Mouse (Mus musculus) midbrain, embryonic 10.5 days (tissue): ENCODE results near the gene Hnrnpdl. TPM values are rescaled to one million over a fixed set of nuclear protein-coding genes. Genes with fewer than 3 reads are reported as not detected.

Experiments
- DNase-seq: peaks from one replicate; pipeline ENCODE4 v3.0.0-alpha.2; 2017; ENCODE audit warnings: low spot score
- H3K27ac ChIP-seq: fragments of 300-500 bp; sonication (generic); replicated peaks from 2 replicates; pipeline ENCODE4 v1.5.1; 2016; ENCODE audit warnings: mild to moderate bottlenecking
- H3K27me3 ChIP-seq: fragments of 300-500 bp; sonication (generic); 2 replicates; pipeline ENCODE4 v1.6.1; 2016; ENCODE audit warnings: low read depth, mild to moderate bottlenecking; ENCODE audit not compliant: poor library complexity, severe bottlenecking
- H3K36me3 ChIP-seq: fragments of 300-500 bp; sonication (generic); 2 replicates; pipeline ENCODE4 v1.6.1; 2016; ENCODE audit warnings: mild to moderate bottlenecking, moderate library complexity
- H3K4me1 ChIP-seq: fragments of 300-500 bp; sonication (generic); 2 replicates; pipeline ENCODE4 v1.6.1; 2016
- H3K4me3 ChIP-seq: fragments of 300-500 bp; sonication (generic); 2 replicates; pipeline ENCODE4 v1.5.1; 2016; ENCODE audit warnings: mild to moderate bottlenecking, moderate library complexity
- H3K9me3 ChIP-seq: fragments of 300-500 bp; sonication (generic); replicated peaks from 2 replicates; pipeline ENCODE4 v1.6.1; 2016; ENCODE audit warnings: mild to moderate bottlenecking
- WGBS: fragments of 180-500 bp; shearing (Covaris S2); methylation state at CpG from one replicate; pipeline ENCODE4 v1.1.7; 2016; 5-methylcytosine and 5-hydroxymethylcytosine counted together
- polyA plus RNA-seq: library from polyadenylated mRNA; unstranded; fragments of >200 nt; fragmentation: Nextera tagmentation; extraction: Ambion mirVana; gene quantifications from 2 replicates; pipeline ENCODE4 v1.2.1, GENCODE M21; 2016

Hnrnpdl gene
- polyA plus RNA-seq = 234 and 244 TPM in 2 replicates

GRCm38 (mm10) chr5:100039602-100040142 is at the start of gene Hnrnpdl, which contains the start of gene Enoph1:
Hnrnpdl (minus strand) TSS chr5:100039664.
Enoph1 (plus strand) TSS chr5:100039985.
- peaks cover 45% of the 10 kb centered on the region for H3K4me1 ChIP-seq
- no peaks in the 10 kb centered on the region for H3K27me3 ChIP-seq
- peaks cover 45% of the 10 kb centered on the region for H3K36me3 ChIP-seq
- WGBS = under 1% methylated on average over 57 of the region's 57 CpGs
- H3K9me3 ChIP-seq = no peaks in the 10 kb centered on the region
- DNase-seq = peak; percentile 99
- peak within 1 kb of the TSS; percentile 100 for H3K27ac ChIP-seq
- H3K4me3 ChIP-seq = peak within 1 kb of the TSS; percentile 97

DNA sequence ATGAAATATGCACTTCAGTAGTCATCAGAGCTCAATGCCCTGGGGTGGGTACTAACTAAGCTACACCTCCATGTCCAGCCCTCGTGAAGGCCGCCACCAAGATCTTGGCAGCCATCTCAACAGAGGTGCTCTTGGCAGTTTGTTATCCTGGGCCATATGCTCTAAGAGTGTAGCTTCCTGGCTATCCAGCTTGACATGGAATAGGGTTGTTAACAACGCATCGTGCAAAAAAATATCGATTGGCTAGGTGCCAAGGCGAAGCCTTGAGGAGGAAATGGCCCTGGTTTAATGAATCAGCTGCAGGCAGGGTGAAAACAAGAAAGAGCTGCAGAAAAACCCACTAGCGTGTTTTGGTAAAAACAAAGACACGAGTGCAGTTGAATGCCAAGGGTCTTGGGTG is 45.6 kb upstream of the Hnrnpdl start:
- 92% methylated on average over 8 of the region's 8 CpGs for WGBS

GRCm38 (mm10) chr5:100083953-100084562 is 44.6 kb upstream of the Hnrnpdl start:
- 91% methylated on average over 12 of the region's 12 CpGs for WGBS
- Histone ChIP-seq H3K27me3 (no peaks in the 10 kb centered on the region), H3K9me3 (no peaks in the 10 kb centered on the region), H3K4me3 (no peak overlapping the region), H3K4me1 (peaks cover 5% of the 10 kb centered on the region), H3K27ac (no peak overlapping the region), H3K36me3 (no peaks in the 10 kb centered on the region)
- DNase-seq = no peak

More for the DNA sequence above, 45.6 kb upstream of the Hnrnpdl start:
- H3K27ac ChIP-seq = no peak overlapping the region
- H3K9me3 ChIP-seq = no peaks in the 10 kb centered on the region
- no peak for DNase-seq
- H3K4me1 ChIP-seq = no peaks in the 10 kb centered on the region
- no peak overlapping the region for H3K4me3 ChIP-seq
- no peaks in the 10 kb centered on the region for H3K27me3 ChIP-seq
- H3K36me3 ChIP-seq = no peaks in the 10 kb centered on the region

- Histone ChIP-seq H3K27me3 (no peaks in the 10 kb centered on the region), H3K4me1 (peaks cover 9% of the 10 kb centered on the region), H3K9me3 (no peaks in the 10 kb centered on the region), H3K4me3 (no peak overlapping the region), H3K27ac (no peak overlapping the region), H3K36me3 (no peaks in the 10 kb centered on the region)
- no peak for DNase-seq
- 93% methylated on average over 4 of the region's 4 CpGs for WGBS
Measured at GRCm38 (mm10) chr5:100082006-100082405, 42.5 kb upstream of the Hnrnpdl start.

GRCm38 (mm10) chr5:100079931-100080275 is 40.4 kb upstream of the Hnrnpdl start:
- no peak overlapping the region for H3K27ac ChIP-seq
- H3K27me3 ChIP-seq = no peaks in the 10 kb centered on the region
- H3K36me3 ChIP-seq = no peaks in the 10 kb centered on the region
- no peaks in the 10 kb centered on the region for H3K9me3 ChIP-seq
- H3K4me3 ChIP-seq = no peak overlapping the region
- no peak for DNase-seq
- WGBS = 87% methylated on average over 8 of the region's 8 CpGs
- peaks cover 9% of the 10 kb centered on the region for H3K4me1 ChIP-seq

DNA sequence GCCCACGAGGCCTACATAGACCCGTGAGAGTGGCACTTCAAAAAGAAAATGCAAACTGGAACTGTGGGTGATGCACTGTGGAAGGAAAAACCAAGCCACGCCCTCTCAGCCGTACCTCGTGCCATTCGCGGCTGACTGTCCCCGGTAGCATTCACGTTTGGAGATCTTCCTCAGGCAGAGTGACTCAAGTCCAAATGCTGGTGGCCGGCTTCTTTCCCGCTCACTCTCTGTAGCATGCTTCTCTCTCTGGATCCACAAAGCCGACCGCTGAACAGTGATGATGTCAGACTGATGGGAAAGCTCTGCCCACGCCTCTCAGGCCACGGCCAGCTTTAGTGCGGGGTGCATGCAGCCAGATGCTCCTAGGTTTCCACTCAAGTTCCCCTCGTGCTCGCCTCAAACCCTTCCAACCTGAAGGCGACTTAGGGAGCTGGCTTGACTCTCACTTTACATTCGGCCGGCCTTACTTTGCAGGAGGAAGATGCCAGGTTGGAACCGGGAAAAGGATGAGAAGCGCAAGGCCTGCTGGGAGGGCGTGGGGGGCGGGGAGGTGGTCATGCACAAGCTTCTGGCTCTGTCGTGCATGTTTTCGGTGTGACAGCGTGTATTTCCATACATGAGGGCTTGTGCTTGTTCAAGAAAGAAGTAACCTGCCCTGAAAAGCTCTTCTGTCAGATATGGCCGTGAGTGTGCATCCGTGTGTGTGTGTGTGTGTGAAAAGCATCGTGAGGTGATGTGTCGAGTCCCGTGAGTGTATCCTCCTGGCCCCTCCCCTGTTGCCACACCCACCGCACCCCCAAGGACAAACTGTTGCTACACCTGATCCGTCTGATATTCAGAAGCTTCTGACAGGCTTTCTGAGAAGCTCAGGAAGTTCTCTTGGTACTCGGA is 39.8 kb upstream of the Hnrnpdl start:
- peak overlapping the region; percentile 71 for H3K27ac ChIP-seq
- no peaks in the 10 kb centered on the region for H3K27me3 ChIP-seq
- peaks cover 9% of the 10 kb centered on the region for H3K4me1 ChIP-seq
- H3K9me3 ChIP-seq = no peaks in the 10 kb centered on the region
- H3K4me3 ChIP-seq = peak overlapping the region; percentile 48
- peak; percentile 43 for DNase-seq
- no peaks in the 10 kb centered on the region for H3K36me3 ChIP-seq
- WGBS = 41% methylated on average over 36 of the region's 36 CpGs

DNA sequence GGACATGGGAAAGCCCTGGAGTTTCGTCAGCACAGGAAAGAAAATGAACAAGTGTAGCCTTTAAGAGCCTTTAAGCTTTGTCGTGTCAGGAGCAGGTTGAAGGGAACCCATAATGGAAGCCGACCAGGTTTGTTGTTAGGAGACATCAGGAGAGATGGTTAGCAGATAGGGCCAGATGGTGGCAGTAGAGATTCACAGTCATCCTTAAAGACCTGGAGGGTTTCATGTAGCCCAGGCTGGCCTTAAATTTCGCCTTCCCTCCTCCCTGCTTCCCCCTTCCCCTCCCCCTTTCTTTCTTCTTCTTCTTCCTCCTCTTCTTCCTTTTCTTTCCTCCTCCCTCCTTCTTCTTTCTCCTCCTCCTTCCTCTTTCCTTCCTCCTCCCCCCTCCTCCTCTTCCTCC is 35.1 kb upstream of the Hnrnpdl start:
- H3K27ac ChIP-seq = no peak overlapping the region
- H3K27me3 ChIP-seq = no peaks in the 10 kb centered on the region
- no peaks in the 10 kb centered on the region for H3K9me3 ChIP-seq
- H3K4me3 ChIP-seq = no peak overlapping the region
- 65% methylated on average over 4 of the region's 4 CpGs for WGBS
- peaks cover 24% of the 10 kb centered on the region for H3K36me3 ChIP-seq
- H3K4me1 ChIP-seq = peaks cover 9% of the 10 kb centered on the region
- no peak for DNase-seq

DNA sequence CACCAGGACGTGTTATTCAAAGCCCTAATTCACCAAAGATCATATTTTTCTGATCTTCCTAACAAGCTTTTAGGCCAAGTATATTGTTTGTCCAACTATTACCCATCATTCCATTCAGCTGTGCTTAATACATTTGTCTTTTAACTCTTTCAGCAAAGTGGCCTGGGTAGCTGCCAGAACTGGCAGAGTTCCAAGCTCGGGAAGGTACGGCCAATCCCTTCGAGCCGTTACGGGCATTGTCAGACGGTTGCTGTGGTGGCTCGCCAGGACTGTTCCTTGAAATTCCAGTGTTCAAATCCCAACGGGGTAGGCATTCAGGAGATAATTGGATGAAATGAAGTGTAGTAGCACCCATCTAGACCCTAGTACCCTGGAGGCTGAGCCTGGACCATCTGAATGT is 33.1 kb upstream of the Hnrnpdl start:
- Histone ChIP-seq H3K27me3 (no peaks in the 10 kb centered on the region), H3K4me3 (no peak overlapping the region), H3K36me3 (peaks cover 41% of the 10 kb centered on the region), H3K27ac (no peak overlapping the region), H3K4me1 (no peaks in the 10 kb centered on the region), H3K9me3 (no peaks in the 10 kb centered on the region)
- no peak for DNase-seq
- 91% methylated on average over 9 of the region's 9 CpGs for WGBS

DNA sequence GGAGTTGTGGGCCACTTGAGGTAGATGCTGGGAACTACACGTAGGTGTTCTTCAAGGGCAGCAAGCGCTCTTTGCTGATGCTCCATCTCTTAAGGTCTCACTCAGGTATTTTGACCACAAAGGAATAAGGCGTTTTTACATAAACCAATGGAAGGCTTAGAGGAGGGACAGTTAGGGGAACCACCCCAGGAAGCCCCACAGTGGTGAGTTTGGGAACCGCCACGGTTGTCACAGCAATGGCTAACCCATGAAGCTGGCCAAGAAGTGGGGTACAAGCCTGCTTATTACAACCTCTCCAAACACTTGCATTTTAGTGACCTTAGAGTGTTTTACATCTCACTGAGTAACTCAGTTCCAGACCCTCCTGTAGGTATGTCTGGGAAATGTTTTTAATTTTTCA is 32.1 kb upstream of the Hnrnpdl start:
- Histone ChIP-seq H3K36me3 (peaks cover 51% of the 10 kb centered on the region), H3K4me1 (no peaks in the 10 kb centered on the region), H3K9me3 (no peaks in the 10 kb centered on the region), H3K27me3 (no peaks in the 10 kb centered on the region), H3K27ac (no peak overlapping the region), H3K4me3 (no peak overlapping the region)
- 94% methylated on average over 5 of the region's 5 CpGs for WGBS
- no peak for DNase-seq

GRCm38 (mm10) chr5:100070255-100070654 is 30.8 kb upstream of the Hnrnpdl start:
- Histone ChIP-seq H3K27ac (no peak overlapping the region), H3K4me3 (no peak overlapping the region), H3K27me3 (no peaks in the 10 kb centered on the region), H3K36me3 (peaks cover 61% of the 10 kb centered on the region), H3K9me3 (no peaks in the 10 kb centered on the region), H3K4me1 (no peaks in the 10 kb centered on the region)
- WGBS = 30% methylated on average over 3 of the region's 3 CpGs
- DNase-seq = peak; percentile 80

DNA sequence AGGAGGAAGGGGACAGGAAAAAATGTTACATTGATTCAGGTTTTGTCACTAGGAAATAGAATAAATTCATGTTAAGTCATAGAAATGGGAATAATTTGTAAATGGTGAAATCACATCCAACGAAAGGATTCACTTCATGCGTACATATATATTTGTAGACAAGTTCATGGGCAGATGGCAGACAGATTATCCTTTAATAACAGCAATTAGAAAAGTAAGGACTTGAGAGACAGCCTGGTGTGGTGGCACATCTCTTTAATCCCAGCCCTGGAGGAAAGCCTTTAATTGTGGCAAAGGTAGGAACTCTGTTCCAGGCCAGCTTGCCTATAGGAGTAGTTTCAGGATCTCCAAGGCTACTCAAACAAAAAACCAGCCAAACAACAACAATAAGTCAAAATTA is 30.1 kb upstream of the Hnrnpdl start:
- no peak for DNase-seq
- WGBS = 95% methylated on average over 2 of the region's 2 CpGs
- H3K27ac ChIP-seq = no peak overlapping the region
- H3K4me1 ChIP-seq = no peaks in the 10 kb centered on the region
- no peaks in the 10 kb centered on the region for H3K9me3 ChIP-seq
- no peaks in the 10 kb centered on the region for H3K27me3 ChIP-seq
- peaks cover 68% of the 10 kb centered on the region for H3K36me3 ChIP-seq
- no peak overlapping the region for H3K4me3 ChIP-seq

- DNase-seq = no peak
- no peaks in the 10 kb centered on the region for H3K9me3 ChIP-seq
- 96% methylated on average over 16 of the region's 16 CpGs for WGBS
- no peak overlapping the region for H3K4me3 ChIP-seq
- peaks cover 70% of the 10 kb centered on the region for H3K36me3 ChIP-seq
- H3K27ac ChIP-seq = no peak overlapping the region
- H3K27me3 ChIP-seq = no peaks in the 10 kb centered on the region
- H3K4me1 ChIP-seq = no peaks in the 10 kb centered on the region
Measured at GRCm38 (mm10) chr5:100067579-100067978, 28.1 kb upstream of the Hnrnpdl start.

DNA sequence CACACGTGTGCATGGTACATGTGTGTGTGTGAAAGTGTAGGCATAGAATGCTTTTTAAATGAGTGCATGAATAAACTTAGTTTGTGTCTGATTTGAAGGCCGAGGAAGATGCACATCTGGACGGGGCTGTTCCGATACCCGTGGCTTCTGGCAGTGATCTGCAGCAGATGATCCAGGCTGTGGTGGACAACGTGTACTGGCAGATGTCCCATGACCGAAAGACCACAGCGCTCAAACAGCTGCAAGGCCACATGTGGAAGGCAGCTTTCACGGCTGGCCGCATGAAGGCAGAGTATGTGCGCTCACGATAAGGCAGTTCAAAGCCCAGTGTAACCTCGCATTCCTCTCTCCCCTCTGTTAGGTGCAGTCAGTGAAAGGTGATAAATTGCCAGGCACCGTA is 21.4 kb upstream of the Hnrnpdl start:
- no peaks in the 10 kb centered on the region for H3K27me3 ChIP-seq
- H3K27ac ChIP-seq = no peak overlapping the region
- peaks cover 67% of the 10 kb centered on the region for H3K36me3 ChIP-seq
- no peaks in the 10 kb centered on the region for H3K9me3 ChIP-seq
- no peak overlapping the region for H3K4me3 ChIP-seq
- no peaks in the 10 kb centered on the region for H3K4me1 ChIP-seq
- no peak for DNase-seq
- whole genome bisulfite sequencing = 95% methylated on average over 14 of the region's 14 CpGs
